Mouse (Mus musculus) brain, embryonic 14.5 days (tissue): ENCODE measurements at regions not wholly inside any gene's neighbourhood (a gene's known extent, or its start where the extent isn't known, plus 50 kb on each side); places are given as distances from the start of the nearest gene placed in this dataset.

ENCODE experiments used
- DNase-seq: peaks from one replicate; pipeline ENCODE4 v3.0.0-alpha.2; 2011; ENCODE audit warnings: low read depth
- CTCF ChIP-seq: fragments of 200-500 bp; IDR thresholded peaks from 2 replicates; pipeline ENCODE4 v1.5.1; 2012; ENCODE audit warnings: inconsistent platforms, mild to moderate bottlenecking, moderate library complexity, borderline replicate concordance; ENCODE audit not compliant: insufficient read depth, insufficient read length; ENCODE audit errors: extremely low read depth
- POLR2A ChIP-seq: fragments of 200-500 bp; IDR thresholded peaks from 2 replicates; pipeline ENCODE4 v1.6.1; 2012; ENCODE audit warnings: mild to moderate bottlenecking, inconsistent platforms, borderline replicate concordance; ENCODE audit not compliant: poor library complexity, insufficient read depth, insufficient read length, severe bottlenecking; ENCODE audit errors: extremely low read depth

DNA sequence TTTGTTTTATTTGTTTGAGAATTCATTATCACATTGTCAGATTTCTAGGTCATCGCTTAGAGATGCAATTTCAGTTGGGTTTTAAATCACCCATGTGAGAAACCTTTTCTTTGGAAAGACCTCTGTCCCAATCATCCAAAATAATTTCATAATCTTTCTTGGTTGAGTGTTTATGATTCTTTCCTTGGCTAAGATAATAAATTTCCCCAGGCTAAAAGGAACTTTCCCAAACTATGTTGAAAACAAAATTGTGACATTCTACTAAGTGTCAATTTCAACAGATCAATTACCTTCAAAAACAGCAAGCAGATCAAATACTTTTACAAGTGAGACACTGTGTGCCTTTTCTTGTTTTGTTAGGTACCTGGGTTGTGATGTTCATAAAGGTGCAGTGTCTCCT, 80.0 kb upstream of the Acvr2a start:
- TF ChIP-seq POLR2A = no peak
- no peak for TF ChIP-seq CTCF
- DNase-seq = no peak

DNA sequence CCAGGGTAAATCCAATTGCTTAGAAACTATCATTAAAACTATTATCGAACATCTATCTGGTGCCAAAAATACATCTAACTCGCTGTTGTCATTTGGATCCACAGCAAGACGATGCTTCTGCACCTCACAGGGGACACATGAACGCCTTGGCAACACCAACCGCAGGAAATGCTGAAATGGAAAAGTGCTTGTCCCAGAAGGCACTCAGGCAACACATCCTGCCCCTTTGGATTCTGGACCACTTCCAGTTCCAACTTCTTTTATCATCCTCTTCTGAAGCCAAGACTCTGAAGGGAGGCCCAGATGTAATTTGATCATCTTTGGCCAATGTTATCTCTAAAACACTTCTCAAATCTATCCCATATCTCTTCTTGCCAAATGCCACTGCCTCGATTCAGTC, 79.4 kb upstream of the Acvr2a start:
- DNase-seq = peak; percentile 35
- no peak for TF ChIP-seq CTCF
- no peak for TF ChIP-seq POLR2A

DNA sequence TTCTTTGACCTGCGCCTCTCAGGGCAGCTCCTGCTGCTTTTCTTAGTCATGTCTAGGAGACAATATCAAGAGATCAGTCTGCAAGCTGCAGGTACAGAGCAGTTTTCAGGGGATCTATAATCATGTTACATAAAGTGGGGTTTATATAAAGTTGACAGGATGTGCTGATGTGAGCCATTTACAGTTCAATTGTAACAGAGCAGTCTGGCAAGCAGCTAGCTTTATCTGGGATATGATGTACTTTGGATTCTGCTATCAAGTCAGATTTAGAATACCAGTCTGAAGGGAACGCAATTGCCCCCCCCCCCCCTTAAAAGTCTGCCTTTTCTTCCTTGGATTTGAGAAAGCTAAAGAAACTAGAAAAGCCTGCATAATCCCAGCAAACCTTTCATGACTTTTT, 77.6 kb upstream of the Acvr2a start:
- TF ChIP-seq POLR2A (no peak), CTCF (no peak)
- DNase-seq = no peak
